Mouse (Mus musculus): ENCODE results near the gene 4930522H14Rik. TPM values are rescaled to one million over a fixed set of nuclear protein-coding genes. Genes with fewer than 3 reads are reported as not detected.

Gene 4930522H14Rik
- polyA plus RNA-seq, 1 experiment = not detected

GRCm38 (mm10) chr4:109550338-109551150, 19.4 kb upstream of the 4930522H14Rik start:
- 17% methylated on average over 11 of the region's 11 CpGs for WGBS
- Histone ChIP-seq H3K27ac (ENCODE audit: insufficient read depth, low read depth, low read length) (no peak overlapping the region), H3K4me1 (ENCODE audit: control insufficient read depth, insufficient read depth, low read length) (peaks cover 2% of the 10 kb centered on the region; the same call in 1 of the 2 replicates), H3K4me3 (ENCODE audit: insufficient read depth, low read depth, low read length) (no peak overlapping the region)
- no peak for TF ChIP-seq POLR2A (IDR thresholded peaks at IDR 0.05; ENCODE audit: insufficient read depth, low read depth, low read length)
- TF ChIP-seq CTCF (IDR thresholded peaks at IDR 0.05; ENCODE audit: insufficient read depth, low read depth, low read length) = no peak

GRCm38 (mm10) chr4:109547306-109547705, 16.2 kb upstream of the 4930522H14Rik start:
- 30% methylated on average over 2 of the region's 2 CpGs for WGBS
- TF ChIP-seq CTCF (IDR thresholded peaks at IDR 0.05; ENCODE audit: insufficient read depth, low read depth, low read length) = no peak
- TF ChIP-seq POLR2A (IDR thresholded peaks at IDR 0.05; ENCODE audit: insufficient read depth, low read depth, low read length) = no peak
- Histone ChIP-seq H3K27ac (ENCODE audit: insufficient read depth, low read depth, low read length) (no peak overlapping the region), H3K4me1 (ENCODE audit: control insufficient read depth, insufficient read depth, low read length) (peaks cover 2% of the 10 kb centered on the region; the same call in 1 of the 2 replicates), H3K4me3 (ENCODE audit: insufficient read depth, low read depth, low read length) (no peak overlapping the region)

DNA sequence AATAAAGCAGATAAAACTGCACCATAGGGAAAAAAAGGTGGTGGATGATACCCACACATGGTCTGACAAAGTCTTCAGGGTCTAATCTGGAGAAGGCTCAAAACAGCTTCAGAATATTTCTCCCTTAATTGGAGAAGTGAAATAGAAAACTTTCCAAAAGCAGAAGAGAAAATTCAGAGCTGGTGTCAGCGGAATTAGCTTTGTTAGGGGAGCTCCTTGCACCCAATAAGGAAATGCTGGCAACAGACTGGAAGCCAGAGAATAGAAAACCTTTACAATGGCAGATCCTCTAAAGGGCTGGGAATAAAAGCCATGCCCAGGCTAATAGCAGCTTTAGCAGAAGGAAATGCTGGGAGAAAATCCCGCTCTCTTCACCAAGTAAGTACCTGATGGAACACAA, 15.4 kb upstream of the 4930522H14Rik start:
- Histone ChIP-seq H3K27ac (ENCODE audit: insufficient read depth, low read depth, low read length) (no peak overlapping the region), H3K4me3 (ENCODE audit: insufficient read depth, low read depth, low read length) (no peak overlapping the region), H3K4me1 (ENCODE audit: control insufficient read depth, insufficient read depth, low read length) (peaks cover 2% of the 10 kb centered on the region; the same call in 1 of the 2 replicates)
- no peak for TF ChIP-seq POLR2A (IDR thresholded peaks at IDR 0.05; ENCODE audit: insufficient read depth, low read depth, low read length)
- no peak for TF ChIP-seq CTCF (IDR thresholded peaks at IDR 0.05; ENCODE audit: insufficient read depth, low read depth, low read length)
- WGBS = 67% methylated on average over 2 of the region's 2 CpGs

DNA sequence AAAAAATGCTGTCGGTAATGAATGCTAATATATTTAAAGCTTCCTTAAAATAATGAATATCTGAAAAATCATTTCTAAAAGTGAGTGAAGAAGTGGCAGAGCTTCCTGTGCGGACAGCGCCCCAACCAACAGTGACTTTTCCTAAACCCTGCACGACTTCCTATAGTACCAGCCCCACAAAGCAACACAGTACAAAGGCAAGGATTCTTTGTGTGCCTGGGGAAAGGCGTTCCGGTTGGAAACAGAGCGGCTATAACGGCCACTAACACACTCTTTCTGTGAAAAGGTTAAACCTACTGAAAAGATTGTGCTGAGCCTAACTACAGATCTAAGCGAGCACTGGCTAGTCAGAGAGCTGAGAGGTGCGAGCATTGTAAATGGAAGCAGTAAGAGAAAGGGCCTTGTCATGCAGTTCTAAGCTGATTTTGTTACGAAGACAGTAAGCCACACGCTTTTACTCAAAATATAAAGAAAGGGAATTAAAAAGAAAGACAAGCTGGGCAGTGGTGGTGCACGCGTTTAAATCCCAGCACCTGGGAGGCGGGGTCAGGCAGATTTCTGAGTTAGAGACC, 766 bp downstream of the 4930522H14Rik start:
- 31% methylated on average over 15 of the region's 15 CpGs for WGBS
- H3K27ac ChIP-seq (ENCODE audit: insufficient read depth, low read depth, low read length) = no peak overlapping the region

GRCm38 (mm10) chr4:109504885-109505284, 26.2 kb downstream of the 4930522H14Rik start:
- WGBS = 7% methylated on average over 5 of the region's 5 CpGs
- no peak overlapping the region for H3K4me3 ChIP-seq (ENCODE audit: insufficient read depth, low read depth, low read length)
- no peak overlapping the region for H3K27ac ChIP-seq (ENCODE audit: insufficient read depth, low read depth, low read length)
- no peaks in the 10 kb centered on the region for H3K4me1 ChIP-seq (ENCODE audit: control insufficient read depth, insufficient read depth, low read length)
- TF ChIP-seq CTCF (IDR thresholded peaks at IDR 0.05; ENCODE audit: insufficient read depth, low read depth, low read length) (no peak), POLR2A (IDR thresholded peaks at IDR 0.05; ENCODE audit: insufficient read depth, low read depth, low read length) (no peak)

More for the DNA sequence above, 766 bp downstream of the 4930522H14Rik start:
- H3K4me1 ChIP-seq (ENCODE audit: control insufficient read depth, insufficient read depth, low read length) = no peaks in the 10 kb centered on the region
- no peak overlapping the region for H3K4me3 ChIP-seq (ENCODE audit: insufficient read depth, low read depth, low read length)
- TF ChIP-seq POLR2A (IDR thresholded peaks at IDR 0.05; ENCODE audit: insufficient read depth, low read depth, low read length) (no peak), CTCF (IDR thresholded peaks at IDR 0.05; ENCODE audit: insufficient read depth, low read depth, low read length) (no peak)

GRCm38 (mm10) chr4:109498476-109498875, 32.6 kb downstream of the 4930522H14Rik start:
- Histone ChIP-seq H3K27ac (ENCODE audit: insufficient read depth, low read depth, low read length) (no peak overlapping the region), H3K4me3 (ENCODE audit: insufficient read depth, low read depth, low read length) (no peak overlapping the region), H3K4me1 (ENCODE audit: control insufficient read depth, insufficient read depth, low read length) (no peaks in the 10 kb centered on the region)
- TF ChIP-seq CTCF (IDR thresholded peaks at IDR 0.05; ENCODE audit: insufficient read depth, low read depth, low read length) (no peak), POLR2A (IDR thresholded peaks at IDR 0.05; ENCODE audit: insufficient read depth, low read depth, low read length) (no peak)
- 90% methylated on average over 11 of the region's 11 CpGs for WGBS

DNA sequence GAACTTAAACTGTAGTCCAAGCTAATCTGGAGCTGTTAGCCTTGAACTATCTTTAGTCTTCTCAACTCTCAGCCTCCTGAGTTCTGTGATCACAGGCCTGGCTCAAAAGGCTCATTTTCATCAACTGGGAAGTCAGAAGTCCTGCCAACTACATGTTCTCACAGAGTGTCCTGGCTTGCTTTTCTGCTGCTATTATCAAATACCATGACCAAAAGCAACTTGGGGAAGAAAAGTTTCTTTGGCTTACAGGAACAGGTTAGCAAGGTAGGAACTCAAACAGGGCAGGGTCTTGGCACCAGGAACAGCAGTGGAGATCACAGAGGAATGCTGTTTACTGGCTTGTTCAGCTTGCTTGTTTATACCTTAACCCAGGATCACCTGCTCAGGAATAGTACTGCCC, 37.5 kb downstream of the 4930522H14Rik start:
- Histone ChIP-seq H3K4me1 (ENCODE audit: control insufficient read depth, insufficient read depth, low read length) (no peaks in the 10 kb centered on the region), H3K4me3 (ENCODE audit: insufficient read depth, low read depth, low read length) (no peak overlapping the region), H3K27ac (ENCODE audit: insufficient read depth, low read depth, low read length) (no peak overlapping the region)
- no peak for TF ChIP-seq POLR2A (IDR thresholded peaks at IDR 0.05; ENCODE audit: insufficient read depth, low read depth, low read length)
- no peak for TF ChIP-seq CTCF (IDR thresholded peaks at IDR 0.05; ENCODE audit: insufficient read depth, low read depth, low read length)

GRCm38 (mm10) chr4:109488812-109489211, 42.3 kb downstream of the 4930522H14Rik start:
- TF ChIP-seq POLR2A (IDR thresholded peaks at IDR 0.05; ENCODE audit: insufficient read depth, low read depth, low read length) (no peak), CTCF (IDR thresholded peaks at IDR 0.05; ENCODE audit: insufficient read depth, low read depth, low read length) (no peak)
- Histone ChIP-seq H3K4me1 (ENCODE audit: control insufficient read depth, insufficient read depth, low read length) (no peaks in the 10 kb centered on the region), H3K4me3 (ENCODE audit: insufficient read depth, low read depth, low read length) (no peak overlapping the region), H3K27ac (ENCODE audit: insufficient read depth, low read depth, low read length) (no peak overlapping the region)
- 81% methylated on average over 1 of the region's 1 CpGs for WGBS

GRCm38 (mm10) chr4:109484621-109485020, 46.5 kb downstream of the 4930522H14Rik start, which contains the start of gene Rnf11:
Gene Rnf11 (minus strand): TSS chr4:109484728.
- 92% methylated on average over 3 of the region's 3 CpGs for WGBS
- Histone ChIP-seq H3K4me3 (ENCODE audit: insufficient read depth, low read depth, low read length) (no peak within 1 kb of the TSS), H3K4me1 (ENCODE audit: control insufficient read depth, insufficient read depth, low read length) (no peaks in the 10 kb centered on the region), H3K27ac (ENCODE audit: insufficient read depth, low read depth, low read length) (no peak within 1 kb of the TSS)
- no peak for TF ChIP-seq CTCF (IDR thresholded peaks at IDR 0.05; ENCODE audit: insufficient read depth, low read depth, low read length)
- no peak for TF ChIP-seq POLR2A (IDR thresholded peaks at IDR 0.05; ENCODE audit: insufficient read depth, low read depth, low read length)
